Mouse (Mus musculus) hindbrain, postnatal 0 days (tissue): Measurements from ENCODE around the gene Olfml1. TPM values are rescaled to one million over a fixed set of nuclear protein-coding genes. Genes with fewer than 3 reads are reported as not detected.

Source experiments
- ATAC-seq: fragments of 200-750 bp; cut with Nextera tagmentation; 2 replicates; pipeline ENCODE4 v1.8.0; 2017; ENCODE audit warnings: mild to moderate bottlenecking, moderate TSS enrichment, moderate library complexity
- DNase-seq: peaks from one replicate; pipeline ENCODE4 v3.0.0-alpha.2; 2015; ENCODE audit warnings: low spot score
- H3K27ac ChIP-seq: fragments of 300-500 bp; sonication (generic); 2 replicates; pipeline ENCODE4 v1.5.1; 2014; ENCODE audit warnings: mild to moderate bottlenecking
- H3K27me3 ChIP-seq: fragments of 300-500 bp; sonication (generic); 2 replicates; pipeline ENCODE4 v1.6.1; 2014; ENCODE audit warnings: low read length, mixed read lengths; ENCODE audit not compliant: insufficient read depth
- H3K36me3 ChIP-seq: fragments of 300-500 bp; sonication (generic); 2 replicates; pipeline ENCODE4 v1.6.1; 2014; ENCODE audit warnings: low read length, mixed read lengths; ENCODE audit not compliant: insufficient read depth
- H3K4me1 ChIP-seq: fragments of 300-500 bp; sonication (generic); 2 replicates; pipeline ENCODE4 v1.6.1; 2014; ENCODE audit warnings: antibody characterized with exemption, low read length, mixed read lengths; ENCODE audit not compliant: insufficient read depth
- H3K4me2 ChIP-seq: fragments of 300-500 bp; sonication (generic); 2 replicates; pipeline ENCODE4 v1.6.1; 2014; ENCODE audit warnings: low read depth, mild to moderate bottlenecking, low read length, moderate library complexity, mixed read lengths
- H3K4me3 ChIP-seq: fragments of 300-500 bp; sonication (generic); 2 replicates; pipeline ENCODE4 v1.5.1; 2014; ENCODE audit warnings: low read length
- H3K9ac ChIP-seq: fragments of 300-500 bp; sonication (generic); replicated peaks from 2 replicates; pipeline ENCODE4 v1.6.1; 2014; ENCODE audit warnings: mild to moderate bottlenecking, low read length, moderate library complexity, mixed read lengths
- H3K9me3 ChIP-seq: fragments of 300-500 bp; sonication (generic); 2 replicates; pipeline ENCODE4 v1.6.1; 2016; ENCODE audit warnings: low read length, mixed read lengths
- CTCF ChIP-seq: IDR thresholded peaks from 2 replicates; pipeline ENCODE4 v1.5.1; 2016; ENCODE audit warnings: antibody characterized with exemption, control low read depth, low read depth
- WGBS: fragments of 180-500 bp; shearing (Covaris S2); extraction: QIAGEN DNeasy Blood & Tissue Kit; methylation state at CpG from one replicate; pipeline ENCODE4 v1.1.7; 2014; 5-methylcytosine and 5-hydroxymethylcytosine counted together
- polyA plus RNA-seq: library from polyadenylated mRNA; unstranded; fragments of >200 nt; fragmentation: Nextera tagmentation; extraction: Ambion mirVana; gene quantifications from 2 replicates; pipeline ENCODE4 v1.2.1, GENCODE M21; 2015
- total RNA-seq: library from RNA; depleted of rRNA; stranded (reverse); fragments of >200 nt; gene quantifications from 2 replicates; pipeline ENCODE4 v1.2.3, GENCODE M21; 2014; rRNA removed

Gene Olfml1
- total and polyA plus RNA-seq, 2 experiments from 2014 or later: 5.5 to 6.0 TPM

GRCm38 (mm10) chr7:107638026-107638425 is 70.8 kb downstream of the Olfml1 start:
- Histone ChIP-seq H3K4me3 (no peak overlapping the region), H3K4me2 (no peak overlapping the region), H3K9me3 (no peaks in the 10 kb centered on the region), H3K9ac (no peak overlapping the region), H3K27me3 (no peaks in the 10 kb centered on the region), H3K4me1 (no peaks in the 10 kb centered on the region), H3K27ac (no peak overlapping the region), H3K36me3 (no peaks in the 10 kb centered on the region)
- no peak for ATAC-seq
- WGBS: 90% methylated on average over 5 of the region's 5 CpGs
- DNase-seq: no peak
- TF ChIP-seq CTCF: no peak

Other genes starting within 250 kb of the Olfml1 start
- 30.0 and 63.9 TPM in 2 replicates for gene Syt9, start 196.7 kb upstream of the Olfml1 start, total RNA-seq
- gene Syt9, start 196.7 kb upstream of the Olfml1 start, polyA plus RNA-seq: 10.3 and 12.4 TPM in 2 replicates
- gene Ppfibp2, start 27.8 kb downstream of the Olfml1 start, total RNA-seq: 3.0 and 3.4 TPM in 2 replicates
- 2.3 and 3.2 TPM in 2 replicates for gene Ppfibp2, start 27.8 kb downstream of the Olfml1 start, polyA plus RNA-seq
- not detected in 2 replicates for gene 5330417H12Rik, start 57.7 kb downstream of the Olfml1 start, total RNA-seq
- gene 5330417H12Rik, start 57.7 kb downstream of the Olfml1 start, polyA plus RNA-seq: not detected in 2 replicates
- gene Cyb5r2, start 190.6 kb downstream of the Olfml1 start, total RNA-seq: 0.21 TPM in 1 of 2 replicates, not detected in the other
- gene Cyb5r2, start 190.6 kb downstream of the Olfml1 start, polyA plus RNA-seq: 0.20 and 0.66 TPM in 2 replicates
- gene Ovch2, start 233.8 kb downstream of the Olfml1 start, total RNA-seq: not detected in 2 replicates
- not detected in 2 replicates for gene Ovch2, start 233.8 kb downstream of the Olfml1 start, polyA plus RNA-seq
- not detected in 2 replicates for gene Olfr467, start 244.8 kb downstream of the Olfml1 start, total RNA-seq
- not detected in 2 replicates for gene Olfr467, start 244.8 kb downstream of the Olfml1 start, polyA plus RNA-seq